Mouse (Mus musculus): ENCODE results near the gene Rab5a.
"Not testable (repeated sequence)": the region's sequence is repeated elsewhere in the genome, so short reads cannot be mapped to it uniquely, and the experiment has no call there.

The Rab5a gene

GRCm38 (mm10) chr17:53478858-53479603, at the start of gene Rab5a:
TSS of gene Rab5a (plus strand) at chr17:53479234.
- DNase-seq (ENCODE audit: low read depth in 2 of 2, low spot score in 2 of 2), result peak; percentile 99

- no peak for DNase-seq (ENCODE audit: low read depth in 2 of 2, low spot score in 2 of 2)
These were observed 22.9 kb upstream of the Rab5a start for GRCm38 (mm10) chr17:53456152-53456551.

DNA sequence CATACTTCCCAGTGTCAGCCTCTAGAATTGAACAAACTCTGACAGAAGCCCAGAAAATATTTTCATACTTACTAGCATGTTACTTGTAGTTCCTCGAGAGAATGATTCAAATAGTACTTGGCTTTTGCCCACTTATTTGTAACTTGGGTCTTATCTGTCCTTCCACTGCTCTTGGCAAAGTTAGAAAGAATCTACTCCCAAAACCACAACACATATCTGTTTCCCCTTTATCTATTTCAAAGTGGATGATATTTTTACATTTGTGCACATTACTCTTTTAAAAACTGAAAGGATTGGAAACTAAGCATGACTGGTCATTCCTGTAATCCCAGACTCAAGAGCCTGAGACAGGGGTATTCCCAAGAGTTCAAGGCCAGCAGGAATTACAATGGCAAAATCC, 22.3 kb upstream of the Rab5a start:
- DNase-seq (ENCODE audit: low read depth in 2 of 2, low spot score in 2 of 2), result no peak

DNA sequence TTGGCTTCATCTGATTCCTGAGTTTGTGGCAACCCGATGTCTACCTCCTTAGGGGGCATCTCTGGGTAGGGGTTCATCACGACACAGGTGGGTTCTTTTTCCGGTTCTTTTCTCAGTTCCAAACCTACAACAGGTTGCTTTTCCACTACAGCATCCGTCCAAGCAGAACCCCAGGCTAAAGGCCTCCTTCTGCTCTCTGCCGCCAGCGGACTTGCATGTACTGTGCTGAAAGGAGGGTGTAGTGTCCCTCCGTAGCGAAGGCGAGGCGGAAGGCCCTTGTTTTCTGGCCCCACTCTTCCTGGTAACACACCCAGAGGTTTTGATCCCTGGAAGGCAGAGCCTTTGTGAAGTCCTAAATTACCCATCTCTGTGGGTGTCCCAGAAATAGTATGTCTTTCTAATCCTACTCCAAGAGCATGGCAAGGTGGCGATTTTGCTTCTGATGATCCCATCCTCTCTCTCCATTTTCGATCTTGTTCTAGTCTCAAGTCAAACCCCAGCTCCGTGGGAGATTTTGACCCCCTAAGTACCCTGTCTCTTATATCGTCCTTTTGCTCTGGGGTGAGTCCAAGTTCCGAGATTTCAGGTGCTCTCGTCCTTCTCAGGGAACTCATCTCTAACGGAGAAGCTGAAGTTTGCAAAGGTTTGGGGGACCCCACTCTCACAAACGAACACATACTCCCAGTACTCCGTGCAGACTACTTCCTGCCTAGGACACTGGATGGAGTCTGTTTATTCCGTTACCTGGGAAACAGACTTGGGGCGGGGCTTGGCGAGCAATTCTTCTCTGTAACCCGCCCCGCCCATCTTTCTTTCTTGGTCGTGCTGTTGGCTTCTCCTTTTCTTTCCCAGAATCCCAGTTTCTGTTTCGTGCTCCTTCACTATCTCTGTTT, 16.2 kb upstream of the Rab5a start, which contains the start of gene Efhb:
Efhb (minus strand) TSS at position 719 of the 893 bp plus-strand sequence.
- peak; percentile 6 to 53 for DNase-seq (ENCODE audit: low read depth in 2 of 2, low spot score in 2 of 2)

GRCm38 (mm10) chr17:53463496-53463840, 15.6 kb upstream of the Rab5a start:
- no peak for DNase-seq (ENCODE audit: low read depth in 2 of 2, low spot score in 2 of 2)

- no peak for DNase-seq (ENCODE audit: low read depth in 2 of 2, low spot score in 2 of 2)
These were observed 13.5 kb upstream of the Rab5a start for GRCm38 (mm10) chr17:53465569-53465968.

GRCm38 (mm10) chr17:53468697-53469096, 10.3 kb upstream of the Rab5a start:
- no peak for DNase-seq (ENCODE audit: low read depth in 2 of 2, low spot score in 2 of 2)

- no peak for DNase-seq (ENCODE audit: low read depth in 2 of 2, low spot score in 2 of 2)
These were observed 772 bp upstream of the Rab5a start for GRCm38 (mm10) chr17:53478066-53478857.

DNA sequence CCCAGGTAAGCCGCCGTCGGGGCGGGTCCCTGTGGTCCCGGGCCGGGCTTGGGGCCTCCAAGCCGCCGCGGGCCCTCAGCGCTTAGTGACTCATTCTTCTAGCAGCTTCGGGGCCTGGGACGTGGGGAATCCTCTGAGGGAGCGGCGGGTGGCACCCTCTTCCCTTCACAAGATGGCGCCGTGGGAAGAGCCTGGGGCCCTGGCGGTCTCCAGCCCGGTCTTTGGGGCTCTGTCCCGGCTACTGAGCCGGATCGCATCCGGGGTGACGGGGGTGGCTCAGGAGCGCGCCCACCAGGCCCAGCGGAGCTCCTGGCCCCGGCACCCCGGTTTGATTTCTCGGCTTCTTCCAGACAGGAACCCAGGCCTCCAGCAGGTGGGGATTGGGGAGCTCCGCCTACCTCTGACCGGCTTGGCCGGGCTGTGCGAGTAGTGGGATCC, 589 bp downstream of the Rab5a start:
- peak; percentile 50 to 51 for DNase-seq (ENCODE audit: low read depth in 2 of 2, low spot score in 2 of 2)

DNA sequence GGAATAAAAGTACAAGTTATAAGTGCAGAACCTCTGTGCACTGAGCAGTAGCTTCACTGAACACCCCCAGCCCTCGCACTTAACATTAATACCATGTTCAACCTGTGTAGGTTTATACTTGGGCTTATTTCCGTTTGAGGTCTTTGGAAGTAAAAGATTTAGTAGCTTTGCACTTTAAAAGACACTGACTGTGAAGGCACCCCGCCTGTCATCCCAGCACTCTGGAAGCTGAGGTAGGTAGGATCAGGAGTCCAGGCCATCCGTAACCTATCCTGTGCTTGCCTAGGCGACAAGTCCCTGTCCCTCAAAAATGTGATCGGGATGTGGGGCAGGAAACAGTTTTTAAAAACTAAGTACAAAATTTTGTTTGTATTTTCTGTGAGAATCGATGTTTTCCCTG, 1.4 kb downstream of the Rab5a start:
- no peak for DNase-seq (ENCODE audit: low read depth in 2 of 2, low spot score in 2 of 2)

- no peak for DNase-seq (ENCODE audit: low read depth in 2 of 2, low spot score in 2 of 2)
These were observed 9.4 kb downstream of the Rab5a start for GRCm38 (mm10) chr17:53488291-53489006.

GRCm38 (mm10) chr17:53489007-53489378, 10.0 kb downstream of the Rab5a start:
- no peak for DNase-seq (ENCODE audit: low read depth in 2 of 2, low spot score in 2 of 2)

- no peak for DNase-seq (ENCODE audit: low read depth in 2 of 2, low spot score in 2 of 2)
These were observed 23.9 kb downstream of the Rab5a start for GRCm38 (mm10) chr17:53502966-53503365.

DNA sequence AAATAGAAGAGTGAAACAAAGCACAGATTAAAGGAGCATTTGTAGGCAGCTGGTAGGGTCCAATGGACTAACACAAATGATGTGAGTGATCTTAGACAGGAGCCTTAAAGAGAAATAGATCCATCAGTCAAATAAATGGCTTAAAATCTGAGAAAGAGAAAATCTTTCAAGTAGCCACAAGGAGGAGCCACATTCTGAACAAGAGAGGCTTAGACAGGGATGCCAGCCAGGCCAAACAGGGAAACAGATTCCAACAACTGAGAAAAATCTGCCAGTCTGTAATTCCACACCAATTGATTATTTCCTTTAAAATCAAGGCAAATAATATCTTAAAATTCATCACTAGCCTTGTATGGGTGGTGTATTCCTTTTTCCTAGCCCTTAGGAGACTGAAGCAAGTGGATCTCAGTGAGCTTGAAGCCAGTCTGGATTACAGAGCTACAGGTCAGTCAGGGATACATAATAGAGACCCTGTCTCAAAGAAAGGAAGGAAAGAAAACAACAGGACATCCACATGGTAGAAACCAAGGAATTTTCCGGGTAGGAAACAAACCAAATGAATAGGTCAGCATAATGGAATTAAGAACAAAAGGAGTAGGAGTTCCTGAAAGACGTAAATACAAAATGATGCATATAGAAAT, 33.4 kb downstream of the Rab5a start:
- no peak for DNase-seq (ENCODE audit: low read depth in 2 of 2, low spot score in 2 of 2)

DNA sequence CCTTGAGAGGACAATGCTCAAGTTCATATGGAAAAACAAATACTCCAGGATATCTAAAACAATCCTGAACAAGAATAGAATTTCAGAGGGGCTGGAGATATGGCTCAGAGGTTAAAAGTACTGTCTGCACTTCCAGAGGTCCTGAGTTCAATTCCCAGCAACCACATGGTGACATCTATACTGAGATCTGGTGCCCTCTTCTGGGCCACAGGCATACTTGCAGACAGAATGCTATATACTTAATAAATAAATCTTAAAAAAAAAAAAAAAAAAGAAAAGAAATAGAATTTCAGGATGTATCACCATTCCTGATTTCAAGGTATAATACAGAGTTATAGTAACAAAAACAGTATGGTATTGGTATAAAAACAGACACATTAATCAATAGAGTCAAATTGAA, 40.3 kb downstream of the Rab5a start:
- DNase-seq (ENCODE audit: low read depth in 2 of 2, low spot score in 2 of 2), result no peak

DNA sequence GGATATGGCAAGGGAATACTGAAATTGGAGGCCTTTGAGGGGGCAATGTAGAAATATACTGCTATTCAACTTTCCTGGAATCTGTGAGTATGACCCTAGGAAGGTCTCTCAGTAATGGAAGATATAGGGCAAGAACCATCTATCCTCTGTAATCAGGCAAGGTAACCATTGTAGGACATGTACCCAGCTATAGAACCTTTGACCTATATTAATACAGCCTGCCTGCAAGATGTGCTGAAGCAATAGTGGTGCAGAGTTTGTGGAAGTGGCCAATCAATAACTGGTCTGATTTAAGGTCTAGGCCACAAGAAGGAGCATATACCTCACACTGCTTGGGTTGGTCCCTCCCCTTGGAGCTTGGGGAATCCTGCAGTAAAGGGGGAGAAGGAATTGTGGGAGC, 41.5 kb downstream of the Rab5a start:
- DNase-seq (ENCODE audit: low read depth in 2 of 2, low spot score in 2 of 2), result no peak

DNA sequence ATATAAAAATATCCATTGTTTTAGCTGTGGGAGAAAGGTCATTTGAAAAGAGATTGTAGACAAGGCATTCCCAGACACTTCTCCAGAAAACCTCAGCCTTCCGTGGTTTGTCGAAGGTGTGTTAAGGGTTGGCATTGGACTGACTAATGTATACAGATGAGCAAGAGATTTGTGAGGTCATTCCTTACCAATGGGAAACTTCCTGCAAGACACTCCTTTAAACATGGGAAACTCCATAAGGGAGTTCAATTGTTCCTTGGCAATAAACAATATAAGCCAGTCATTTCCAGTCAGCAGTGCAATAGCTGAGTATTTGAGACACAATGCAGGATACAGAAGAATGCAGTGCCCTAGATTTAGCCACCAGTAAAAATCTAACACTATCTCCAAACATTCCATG, 49.0 kb downstream of the Rab5a start:
- DNase-seq (ENCODE audit: low read depth in 2 of 2, low spot score in 2 of 2), result no peak

GRCm38 (mm10) chr17:53531160-53531559, 52.1 kb downstream of the Rab5a start:
- no peak for DNase-seq (ENCODE audit: low read depth in 2 of 2, low spot score in 2 of 2)

GRCm38 (mm10) chr17:53532425-53532824, 53.4 kb downstream of the Rab5a start:
- DNase-seq (ENCODE audit: low read depth in 2 of 2, low spot score in 2 of 2), result no peak

GRCm38 (mm10) chr17:53539351-53539750, 60.3 kb downstream of the Rab5a start, which contains the start of gene Pp2d1:
TSS of gene Pp2d1 (minus strand) at chr17:53539451.
- not testable (repeated sequence) for DNase-seq (ENCODE audit: low read depth in 2 of 2, low spot score in 2 of 2)

Measured in CD8-positive naive resting alpha-beta T cell, adult 2 months (primary cell).